Mouse (Mus musculus) frontal cortex, postnatal 14 days (tissue): ENCODE data around the gene Stard5.
A peak's percentile ranks its signal among the peaks of the same experiment; 100 is the strongest.

Experiments used
- DNase-seq, 2 experiments: peaks; one replicate each; pipeline ENCODE4 v3.0.0; 2022; ENCODE audit warnings: low spot score in 2 of 2

The Stard5 gene

DNA sequence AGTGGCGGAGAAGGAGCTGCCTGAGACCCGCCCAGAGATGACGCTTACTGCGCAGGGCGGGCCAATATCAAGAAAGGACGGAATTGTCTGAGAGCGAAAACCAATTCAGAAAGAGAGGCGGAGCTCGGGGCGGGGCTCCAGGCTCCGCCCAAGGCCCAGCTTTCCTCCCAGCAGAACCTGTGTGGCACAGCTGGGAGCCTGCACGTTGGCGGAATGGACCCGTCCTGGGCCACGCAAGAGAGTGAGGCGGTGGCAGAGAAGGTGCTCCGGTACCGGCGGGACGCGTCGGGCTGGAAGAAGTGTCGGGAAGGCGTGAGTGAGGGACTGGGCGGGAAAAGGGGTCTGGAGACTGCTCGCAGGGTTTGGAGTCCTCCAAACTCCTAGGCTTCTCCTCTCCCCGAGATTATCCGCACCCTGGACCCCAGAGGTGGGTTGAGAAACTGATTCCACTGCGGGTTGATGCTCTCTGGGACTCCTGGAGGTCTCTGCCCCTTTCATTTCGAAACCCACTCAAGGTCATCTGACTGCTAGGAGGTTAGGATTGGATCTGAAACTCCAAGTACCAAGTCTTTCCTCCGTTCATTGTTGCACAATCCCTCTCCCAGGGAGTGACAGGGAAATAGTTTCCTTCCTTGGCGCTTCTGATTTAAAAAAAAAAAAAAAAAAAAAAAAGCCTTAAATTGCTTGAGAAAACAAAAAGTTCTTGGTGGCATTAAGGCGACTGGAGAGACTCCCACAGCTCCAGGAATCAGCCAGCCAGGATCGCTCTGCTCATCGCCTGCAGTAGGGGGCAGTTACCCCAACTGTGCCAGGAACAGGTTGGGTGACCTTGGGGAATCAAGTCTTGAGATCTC is at the start of gene Stard5:
Gene Stard5, plus strand, starts transcription at position 132 of the 854 bp plus-strand sequence.
- peak; percentile 76 to 85 for DNase-seq

DNA sequence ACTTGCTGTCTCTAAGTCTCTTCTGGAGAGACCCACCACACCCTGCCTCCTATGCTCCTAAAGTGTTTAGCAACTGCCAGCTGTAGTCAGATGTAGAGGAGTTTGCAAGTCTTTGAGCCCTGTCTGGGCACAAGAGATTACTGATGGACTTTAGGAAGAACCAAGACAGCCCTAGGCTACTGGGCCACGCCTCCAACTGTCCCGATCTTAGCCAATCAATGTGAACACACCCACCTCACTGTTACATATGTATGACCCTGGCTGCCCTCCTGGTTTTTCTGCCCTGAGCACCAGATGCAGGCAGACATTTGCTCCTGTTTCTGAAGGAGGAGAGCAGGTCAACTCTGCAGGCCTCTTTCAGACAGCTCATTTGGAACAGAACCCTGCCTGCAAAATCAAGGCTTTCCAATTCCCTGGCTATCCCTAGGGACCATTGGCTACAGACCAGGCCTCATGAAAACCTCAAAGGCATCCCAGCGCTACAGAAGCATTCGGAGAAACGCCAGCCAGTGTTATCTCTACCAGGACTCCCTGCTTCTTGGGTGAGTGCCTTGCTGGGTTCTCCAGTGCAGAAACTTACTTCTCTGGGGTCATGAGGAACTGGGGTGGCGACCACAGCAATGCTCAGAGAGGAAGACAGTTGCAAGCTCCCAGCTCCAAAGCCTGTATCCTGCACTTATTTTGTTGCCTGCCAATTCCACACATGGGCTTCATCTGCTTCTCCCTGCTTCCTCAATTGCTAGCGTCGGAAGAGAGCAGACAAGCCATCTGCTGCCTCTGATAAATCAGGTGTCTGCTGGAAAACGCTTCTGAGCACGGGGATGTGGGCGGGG is 46.9 kb upstream of the Stard5 start, which contains the start of gene Tmc3:
Gene Tmc3, plus strand, starts transcription at position 289 of the 833 bp plus-strand sequence.
- peak in 1 of 2 experiments; percentile 32 for DNase-seq

DNA sequence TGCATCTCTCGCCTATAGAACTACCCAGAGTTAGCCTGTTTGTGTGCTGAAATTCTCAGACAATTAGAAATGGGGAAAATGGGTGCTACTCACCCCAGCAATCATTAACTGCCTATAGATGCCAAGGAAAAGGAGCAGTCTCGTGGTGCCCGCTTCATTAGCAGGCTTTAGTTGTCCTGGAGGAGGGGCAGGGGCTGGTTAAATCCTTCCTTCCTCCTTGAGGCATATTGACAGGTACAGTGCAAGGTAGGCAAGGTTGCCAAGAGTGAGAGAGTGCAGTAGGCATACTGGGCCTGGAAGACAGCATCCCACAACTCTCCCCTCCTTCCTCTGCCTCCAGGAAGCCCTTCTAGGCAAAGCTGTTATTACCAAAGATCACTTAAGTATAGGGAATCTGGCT is 37.7 kb upstream of the Stard5 start:
- no peak for DNase-seq

DNA sequence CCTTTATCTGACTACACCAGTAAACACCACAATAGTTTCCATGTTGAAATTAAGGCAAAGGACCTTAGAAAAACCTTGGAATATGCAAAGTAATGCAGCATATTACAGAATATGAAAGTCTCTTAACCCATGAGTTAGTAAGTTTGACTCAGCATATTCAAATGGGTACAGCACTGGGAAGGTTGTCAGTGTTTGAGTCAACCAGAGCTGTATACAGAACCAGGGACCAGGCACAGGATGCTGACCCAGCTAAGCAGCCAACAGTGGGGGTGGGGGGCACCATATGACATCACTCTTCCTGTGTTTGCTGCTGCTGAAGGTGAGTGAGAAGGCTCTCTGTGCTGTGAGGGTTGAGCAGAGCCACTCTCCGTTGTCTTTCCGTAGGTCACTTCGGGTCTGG is 34.7 kb upstream of the Stard5 start:
- DNase-seq, result no peak

DNA sequence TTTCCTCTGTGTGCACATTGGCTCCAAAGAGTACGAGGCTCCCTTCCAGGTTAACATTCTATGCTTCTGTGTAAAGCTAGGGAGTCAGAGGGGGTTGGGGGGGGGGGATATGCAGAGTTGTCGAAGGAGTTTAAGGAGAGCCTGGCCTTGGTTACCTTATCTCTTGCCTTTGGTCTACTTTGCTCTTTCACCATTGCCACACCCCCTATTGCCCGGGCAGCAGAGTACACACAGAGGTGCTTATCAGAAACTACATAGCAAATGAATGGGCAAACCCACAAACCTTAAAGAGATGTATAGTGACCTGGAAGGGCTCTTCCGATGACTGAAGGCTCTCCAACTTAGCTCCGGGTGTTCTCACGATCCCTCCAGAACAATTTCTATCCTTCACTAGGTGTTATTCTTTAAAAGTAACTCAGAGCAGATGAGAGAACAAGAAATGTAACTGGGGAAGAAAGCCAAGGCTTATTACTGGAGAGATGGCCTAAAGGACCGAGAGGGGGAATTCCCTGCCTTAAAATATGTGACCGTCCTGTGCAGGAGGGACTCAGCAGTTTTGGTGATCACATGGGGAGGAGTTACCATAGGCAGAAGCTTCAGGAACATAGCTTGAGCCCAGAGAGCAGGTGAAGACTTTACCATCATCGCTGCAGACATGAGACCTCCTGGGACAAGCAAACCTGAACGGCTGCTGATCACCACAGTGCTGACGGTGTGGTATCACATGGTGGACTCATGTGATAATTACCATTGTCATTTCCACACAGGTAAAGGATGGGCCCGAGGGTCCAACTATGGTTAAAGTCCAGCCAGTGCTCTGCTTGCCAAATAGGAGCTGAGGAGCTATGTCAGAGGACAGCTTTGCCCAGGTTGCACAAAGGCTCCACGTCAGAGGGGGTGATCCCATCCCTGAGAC is 32.5 kb upstream of the Stard5 start:
- no peak for DNase-seq

DNA sequence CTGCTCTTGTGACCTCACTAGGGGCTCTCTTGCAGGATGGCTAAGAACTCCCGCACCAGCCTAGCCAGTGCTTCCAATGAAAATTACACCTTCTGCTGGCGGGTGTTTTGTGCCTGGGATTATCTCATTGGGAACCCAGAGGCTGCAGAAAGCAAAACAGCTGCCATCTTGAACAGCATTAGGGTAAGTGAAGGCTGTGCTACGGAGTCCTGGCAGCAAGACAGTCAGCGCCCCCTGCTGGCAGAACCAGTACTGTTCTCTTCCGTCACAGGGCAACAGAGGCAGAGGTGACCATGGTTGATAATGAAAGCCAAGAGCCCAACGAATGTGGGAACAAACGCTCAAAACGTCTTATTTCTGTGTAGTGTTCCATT is 31.9 kb upstream of the Stard5 start:
- DNase-seq, result no peak

DNA sequence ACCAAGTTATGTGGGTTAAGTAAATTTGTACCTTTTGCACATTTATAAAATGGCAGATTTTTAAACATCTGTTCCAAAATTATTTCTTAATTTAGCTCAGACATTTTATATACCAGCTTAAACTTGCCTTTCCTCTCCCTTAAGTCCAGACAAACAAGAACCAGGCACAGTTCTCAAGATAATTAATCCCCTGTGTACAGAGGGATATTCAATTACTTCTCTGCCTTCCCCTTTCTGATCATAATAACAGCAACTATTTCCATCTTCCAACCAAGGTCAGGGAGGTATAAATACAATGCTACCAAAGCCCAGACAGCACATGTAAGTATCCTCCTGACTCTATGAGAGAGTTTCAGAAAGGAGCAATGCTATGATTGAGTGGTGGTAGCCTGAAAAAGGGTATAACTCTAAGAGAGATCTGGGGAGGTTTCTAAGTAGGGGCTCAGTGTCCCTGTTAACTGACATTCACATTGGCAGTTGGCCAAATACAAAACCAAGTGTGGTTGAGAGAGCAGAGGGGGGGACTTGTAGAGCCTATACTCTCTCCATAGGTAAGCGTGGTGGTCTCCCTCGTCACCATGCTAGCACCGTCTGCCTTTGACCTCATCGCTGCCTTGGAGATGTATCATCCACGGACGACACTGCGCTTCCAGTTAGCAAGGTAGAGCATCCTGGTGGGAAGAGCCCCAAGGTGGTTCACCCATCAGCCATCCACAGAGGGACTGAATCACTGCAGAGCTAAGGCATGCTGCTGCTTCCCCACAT is 27.4 kb upstream of the Stard5 start:
- DNase-seq, result no peak

DNA sequence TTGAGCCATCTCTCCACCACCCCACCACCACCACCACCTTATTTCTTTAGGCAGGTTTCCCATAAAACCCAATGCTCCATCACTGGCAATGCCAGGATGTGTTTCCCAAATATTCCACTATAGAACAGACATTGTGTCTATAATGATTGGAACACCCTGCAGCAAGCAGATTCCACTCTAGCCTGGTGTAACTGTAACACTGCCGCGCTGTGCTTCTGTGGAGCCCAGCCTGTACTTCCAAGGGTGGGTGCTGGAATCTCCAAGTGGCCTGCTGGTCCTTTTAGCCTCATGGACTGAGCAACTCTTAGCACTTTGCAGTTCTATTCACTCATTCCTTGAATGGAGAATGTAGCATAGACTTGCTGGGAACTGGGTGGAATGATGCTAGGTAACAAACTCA is 25.0 kb upstream of the Stard5 start:
- no peak for DNase-seq

DNA sequence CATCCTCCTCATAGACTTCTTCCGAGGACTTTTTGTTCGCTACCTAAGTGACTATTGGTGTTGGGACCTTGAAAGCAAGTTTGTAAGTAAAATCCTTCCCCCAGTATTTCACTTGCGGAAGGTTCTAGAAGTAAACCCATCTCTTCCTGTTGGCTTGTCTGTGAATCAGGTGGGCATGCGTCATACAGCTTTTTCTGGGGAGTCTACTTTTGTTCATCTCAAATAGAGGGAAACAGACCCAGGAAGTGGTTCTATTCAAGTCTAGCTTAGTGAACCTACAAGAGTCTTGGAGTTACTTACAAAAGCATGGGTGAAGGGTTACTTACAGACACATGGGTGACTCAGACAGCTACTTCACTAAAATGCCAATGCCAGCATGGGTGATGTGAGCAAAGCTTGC is 21.9 kb upstream of the Stard5 start:
- no peak for DNase-seq

DNA sequence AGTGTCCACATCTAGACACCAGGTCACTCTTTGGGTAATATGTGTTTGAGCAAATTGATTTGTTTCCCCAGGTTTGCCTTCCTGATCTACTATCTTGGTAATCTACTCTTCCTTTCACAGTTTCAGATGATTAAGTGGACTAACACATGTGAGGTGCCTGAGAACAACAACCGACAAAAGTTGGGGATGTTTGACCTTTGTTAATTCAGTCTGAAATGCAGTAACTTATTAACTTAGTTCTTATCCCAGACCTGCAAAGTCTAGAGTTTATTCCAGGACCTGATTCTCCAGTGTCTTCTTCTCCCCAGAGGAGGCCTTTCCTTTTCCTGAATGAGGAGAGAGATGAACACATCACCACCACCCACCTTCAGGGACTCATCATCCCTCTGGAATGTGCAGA is 19.9 kb upstream of the Stard5 start:
- DNase-seq, result no peak

DNA sequence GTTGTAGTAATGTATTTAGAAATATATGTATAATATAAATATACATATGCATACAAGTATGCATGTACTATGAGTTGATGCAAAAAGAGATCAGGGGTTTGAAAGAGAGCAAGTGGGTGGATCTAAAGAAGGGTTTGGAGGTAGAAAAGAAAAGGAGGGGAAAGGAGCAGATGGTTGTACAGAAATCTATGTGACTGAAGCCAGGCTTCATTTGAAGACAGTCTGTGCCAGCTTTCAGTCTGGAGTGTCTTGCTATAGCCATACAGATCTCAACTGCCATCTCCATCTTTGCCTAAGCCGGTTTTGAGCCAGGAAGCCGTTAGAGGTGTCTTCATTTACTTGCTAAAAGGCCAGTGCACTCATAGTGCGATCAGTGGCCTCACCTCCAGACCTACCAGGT is 16.5 kb upstream of the Stard5 start:
- no peak for DNase-seq

DNA sequence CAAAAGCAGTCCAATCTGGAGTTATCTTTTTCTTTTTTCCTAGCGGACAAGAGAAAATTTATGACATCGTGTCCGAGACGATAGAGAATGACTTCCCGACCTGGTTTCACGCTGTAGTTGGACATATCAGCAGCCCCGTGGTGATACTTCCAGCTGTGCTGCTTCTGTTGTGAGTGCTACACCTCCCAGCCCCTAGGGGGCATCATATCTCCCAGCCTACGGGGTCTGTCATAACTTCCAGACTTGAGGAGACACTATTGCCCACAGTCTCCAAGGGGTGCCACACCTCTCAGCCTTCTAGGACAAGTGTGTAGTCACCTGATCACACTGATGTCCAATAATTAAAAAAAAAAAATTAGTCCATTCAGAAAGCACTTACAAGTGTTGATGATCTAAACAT is 15.9 kb upstream of the Stard5 start:
- DNase-seq, result no peak

DNA sequence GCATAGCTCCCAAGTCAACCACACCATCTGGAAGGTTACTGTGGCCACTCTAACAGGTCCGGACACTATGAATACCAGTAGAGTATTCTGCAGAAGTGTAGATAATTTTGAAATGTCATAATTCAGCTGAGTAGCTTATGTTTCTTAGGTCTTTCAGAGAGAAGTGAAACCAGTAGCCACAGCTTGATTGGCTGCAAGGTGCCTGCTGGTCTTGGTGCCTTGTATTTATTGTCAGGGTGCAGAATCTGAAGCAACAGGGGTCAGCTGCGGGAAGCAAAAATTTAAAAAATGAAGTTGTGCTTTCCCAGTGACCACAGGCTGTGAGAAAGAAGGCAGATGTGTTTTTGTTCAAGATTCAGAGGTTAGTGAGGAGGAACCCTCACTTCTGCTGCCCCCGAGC is 15.5 kb upstream of the Stard5 start:
- no peak for DNase-seq

DNA sequence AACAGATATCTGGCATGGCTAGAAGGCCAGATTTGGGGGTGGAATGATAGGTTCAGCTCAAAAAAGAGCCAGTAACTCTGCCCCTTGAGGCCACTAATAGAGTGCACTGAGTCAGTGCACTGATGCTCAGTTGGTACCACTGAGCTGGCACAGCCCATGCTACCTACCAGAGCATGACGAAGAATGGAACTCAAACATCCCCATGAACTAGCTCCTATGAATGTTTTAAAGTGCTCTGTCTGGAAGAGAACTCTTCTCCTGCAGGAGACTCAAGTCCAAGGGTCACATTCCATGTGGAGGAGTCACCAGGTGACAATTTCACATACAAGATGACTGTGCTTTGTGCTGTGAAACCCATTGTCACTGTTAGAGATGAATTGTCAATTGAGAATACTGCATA is 13.1 kb upstream of the Stard5 start:
- no peak for DNase-seq

DNA sequence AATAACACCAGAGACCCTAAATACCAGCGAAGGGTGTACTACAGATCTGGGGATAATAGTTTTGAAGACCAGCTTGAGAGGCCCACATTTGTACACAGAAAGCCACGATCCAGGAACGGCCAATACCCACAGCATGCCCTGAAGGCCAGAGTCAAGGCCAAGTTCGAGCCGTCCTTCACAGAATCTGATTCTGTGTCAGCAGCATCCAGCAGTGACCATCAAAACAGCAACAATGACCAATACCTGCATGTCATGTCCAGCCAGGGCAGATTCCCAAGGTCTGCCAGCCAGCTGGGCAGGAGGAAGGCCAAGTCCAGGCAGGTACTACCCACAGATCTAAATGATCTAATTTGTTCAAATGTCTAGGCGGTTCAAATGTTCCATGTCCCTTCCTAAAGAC is 9.2 kb upstream of the Stard5 start:
- no peak for DNase-seq

DNA sequence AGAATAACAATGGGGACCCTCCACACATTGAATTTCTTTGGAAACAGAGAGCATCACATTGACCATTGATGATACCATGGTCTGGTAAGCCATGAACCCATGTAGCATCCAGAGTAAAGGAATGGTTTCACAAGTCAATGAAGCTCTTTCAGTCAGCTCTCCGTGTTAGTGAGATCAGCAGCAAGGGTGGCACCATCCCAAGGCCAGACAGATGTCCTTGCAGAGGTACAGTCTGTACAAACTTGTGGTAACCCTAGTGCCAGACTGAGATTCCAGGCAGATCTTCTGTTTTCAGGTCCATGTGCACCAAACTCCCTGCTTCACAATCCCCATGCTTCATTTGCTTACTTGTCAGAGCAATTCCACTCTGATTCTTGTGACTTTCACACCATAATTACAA is 7.7 kb upstream of the Stard5 start:
- no peak for DNase-seq

DNA sequence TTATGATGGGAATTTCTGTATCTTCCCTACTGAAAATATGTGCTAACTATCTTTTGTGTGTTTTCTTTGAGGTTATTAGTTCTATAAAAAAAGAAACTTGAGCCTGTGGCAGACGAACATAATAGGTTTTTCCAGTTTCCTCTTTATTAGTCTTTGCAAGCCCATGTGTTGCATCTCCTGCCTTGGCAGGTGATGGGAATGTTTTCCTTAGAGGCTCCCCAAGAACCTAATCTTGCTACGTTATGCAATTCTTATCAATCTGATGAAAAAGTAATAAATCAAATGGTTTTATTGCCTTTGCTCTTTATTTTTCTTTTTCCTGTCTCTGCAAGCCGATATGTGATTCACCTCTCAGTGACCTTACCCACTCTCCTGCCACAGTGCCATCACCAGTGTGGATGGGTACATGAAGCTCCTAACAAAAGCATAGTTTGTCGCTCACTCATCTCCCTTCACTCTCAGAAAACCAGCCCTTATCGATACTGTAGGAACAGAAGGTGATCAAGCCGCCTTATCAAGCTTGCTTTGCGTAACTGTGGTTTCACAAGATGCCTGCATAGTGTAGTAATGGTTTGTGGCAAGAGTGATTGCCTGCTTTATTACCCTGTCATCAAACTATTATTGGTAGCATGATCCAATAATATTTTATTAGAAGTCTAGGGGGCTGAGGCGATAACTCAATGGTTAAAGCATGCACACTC is 5.1 kb upstream of the Stard5 start:
- no peak for DNase-seq

DNA sequence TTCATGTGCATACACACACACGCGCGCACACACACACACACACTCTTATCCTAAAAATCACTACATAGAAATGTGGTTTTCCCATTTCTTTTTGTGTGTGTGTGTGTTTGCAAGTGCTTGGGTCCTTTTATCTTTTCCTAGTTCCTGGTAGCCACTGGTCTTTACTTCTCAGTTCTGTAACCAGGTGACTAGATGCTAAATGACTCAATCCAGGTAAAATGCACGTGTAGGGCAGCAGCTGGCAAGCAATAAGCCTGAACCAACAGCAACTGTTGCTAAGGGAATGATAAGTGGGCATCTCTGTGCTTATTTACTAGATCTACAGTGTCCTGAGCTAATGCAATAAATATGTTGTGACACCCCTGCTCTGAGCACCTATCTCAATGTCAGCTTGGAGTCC is 4.4 kb upstream of the Stard5 start:
- DNase-seq, result no peak

DNA sequence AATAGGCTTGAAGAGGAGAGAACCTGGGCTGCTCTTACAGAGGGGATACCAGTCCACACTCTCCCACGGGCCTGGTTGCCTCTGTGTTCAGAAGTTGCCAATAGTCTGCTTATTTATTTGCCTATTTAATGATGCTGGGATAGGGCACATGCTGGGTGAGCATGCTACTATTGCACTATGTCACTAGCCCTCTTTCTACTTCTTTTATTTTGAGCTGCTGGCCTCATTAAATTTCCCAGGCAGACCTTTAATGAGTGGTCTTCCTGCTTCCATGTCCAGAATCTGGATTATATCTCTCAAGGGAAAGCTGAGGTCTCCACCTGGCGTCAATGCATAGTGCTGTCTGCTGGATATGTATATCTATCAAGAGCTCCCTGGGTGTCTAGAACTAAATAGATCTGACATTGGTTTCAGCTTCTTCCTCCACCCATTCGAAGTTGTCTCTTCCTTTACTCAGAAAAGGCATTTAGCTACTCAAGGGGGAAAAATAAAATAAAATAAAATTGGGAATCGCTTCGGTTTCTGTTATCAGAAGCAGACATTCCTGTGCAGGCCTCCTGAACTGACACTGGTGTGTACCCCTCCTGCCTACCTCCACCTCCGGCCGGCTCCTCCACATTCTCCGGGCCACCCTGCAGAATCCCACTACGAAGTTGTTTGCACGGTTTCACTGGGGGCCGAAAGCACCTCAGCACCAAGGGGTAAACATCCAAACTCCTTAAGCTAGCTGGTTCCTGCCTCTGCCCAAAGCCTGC is 509 bp upstream of the Stard5 start:
- DNase-seq, result no peak

DNA sequence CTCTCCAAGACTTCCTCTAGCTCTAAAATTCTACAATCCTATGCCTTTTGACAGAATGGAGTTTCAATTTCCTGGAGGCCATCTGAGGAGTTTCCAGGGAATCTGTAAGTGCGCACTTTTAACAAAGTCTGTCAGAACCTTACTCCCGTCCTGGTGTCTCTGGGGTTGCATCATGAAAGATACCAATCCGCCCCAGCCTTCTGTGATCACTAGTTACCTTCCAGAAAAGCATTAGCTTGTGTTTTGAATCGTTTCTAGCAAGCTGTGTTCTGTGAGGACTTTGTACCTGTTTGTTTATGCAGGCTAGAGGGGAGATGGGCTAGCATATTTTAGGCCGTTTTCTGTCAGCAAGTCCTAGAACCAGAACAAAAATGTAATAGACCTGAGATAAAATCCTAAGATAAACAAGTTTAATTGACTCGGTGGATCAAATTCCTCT is 942 bp downstream of the Stard5 start:
- no peak for DNase-seq
